Mouse (Mus musculus): ENCODE results near the gene Ryr1.

Ryr1 gene

DNA sequence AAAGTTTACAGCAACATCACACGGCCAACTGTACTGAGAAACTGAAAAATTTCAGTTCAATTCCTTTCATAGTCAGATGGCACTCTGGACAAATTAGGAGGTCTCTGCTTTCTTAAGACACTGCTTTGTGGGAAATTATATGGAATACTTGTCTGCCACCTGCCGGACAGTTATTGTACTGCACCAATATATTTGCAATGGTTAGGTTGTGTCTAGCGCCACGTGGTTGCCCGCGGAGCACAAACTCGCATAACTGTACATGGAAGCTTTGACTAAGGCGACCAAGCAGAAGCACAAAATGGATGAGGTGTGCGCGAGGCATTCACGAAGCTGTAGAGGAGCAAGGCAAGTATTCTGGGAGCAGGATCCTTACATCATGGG lies 85.4 kb downstream of the Ryr1 start:
- peak; percentile 64 to 85 for DNase-seq (ENCODE audit: low read depth in 1 of 2, low spot score in 2 of 2)

- DNase-seq (ENCODE audit: low read depth in 1 of 2, low spot score in 2 of 2): no peak
These were observed 87.7 kb downstream of the Ryr1 start for GRCm38 (mm10) chr7:29037261-29037660.

DNA sequence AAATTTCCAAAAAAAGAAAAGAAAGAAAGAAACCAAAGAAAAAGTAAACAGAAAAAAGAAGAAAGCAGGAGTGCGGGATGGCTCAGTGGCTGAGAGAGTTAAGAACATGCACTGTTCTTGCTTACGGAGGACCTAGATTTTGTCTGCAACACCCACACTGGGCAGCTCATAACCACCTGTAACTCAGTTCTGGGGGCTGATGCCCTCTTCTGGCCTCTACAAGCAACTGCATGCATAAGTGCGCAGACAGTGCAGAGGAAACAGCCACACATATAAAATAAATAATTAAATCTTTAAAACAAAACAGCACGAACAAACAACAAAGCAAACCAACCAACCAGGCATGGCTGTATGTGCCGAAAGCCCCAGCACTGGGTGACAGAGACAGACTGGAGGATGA lies 92.3 kb downstream of the Ryr1 start:
- no peak for DNase-seq (ENCODE audit: low read depth in 1 of 2, low spot score in 2 of 2)

- DNase-seq (ENCODE audit: low read depth in 1 of 2, low spot score in 2 of 2): no peak
These were observed 93.3 kb downstream of the Ryr1 start for GRCm38 (mm10) chr7:29031641-29032040.

GRCm38 (mm10) chr7:29029690-29030656 lies 95.0 kb downstream of the Ryr1 start:
- DNase-seq (ENCODE audit: low read depth in 1 of 2, low spot score in 2 of 2): no peak

- DNase-seq (ENCODE audit: low read depth in 1 of 2, low spot score in 2 of 2): no peak
These were observed 96.2 kb downstream of the Ryr1 start for GRCm38 (mm10) chr7:29028761-29029160.

DNA sequence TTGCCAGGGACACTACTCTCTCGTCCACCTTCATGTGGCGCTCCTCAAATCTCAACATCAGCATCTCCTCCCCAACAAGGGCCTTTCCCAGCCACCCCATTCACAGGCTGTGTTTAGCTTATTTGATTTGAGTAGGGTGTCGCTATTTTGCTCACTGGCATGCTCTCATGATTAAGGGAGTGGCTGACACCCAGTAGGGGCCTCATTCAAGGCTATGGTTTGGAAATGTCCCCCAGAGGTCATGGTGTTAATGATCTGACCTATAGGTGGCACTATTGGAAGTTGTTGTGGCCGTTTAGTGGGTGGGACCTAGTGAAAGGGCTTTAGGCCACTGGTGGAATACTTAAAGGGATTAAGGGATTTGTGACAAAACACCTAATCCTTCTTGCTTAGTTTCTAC lies 98.2 kb downstream of the Ryr1 start:
- DNase-seq (ENCODE audit: low read depth in 1 of 2, low spot score in 2 of 2): no peak

DNA sequence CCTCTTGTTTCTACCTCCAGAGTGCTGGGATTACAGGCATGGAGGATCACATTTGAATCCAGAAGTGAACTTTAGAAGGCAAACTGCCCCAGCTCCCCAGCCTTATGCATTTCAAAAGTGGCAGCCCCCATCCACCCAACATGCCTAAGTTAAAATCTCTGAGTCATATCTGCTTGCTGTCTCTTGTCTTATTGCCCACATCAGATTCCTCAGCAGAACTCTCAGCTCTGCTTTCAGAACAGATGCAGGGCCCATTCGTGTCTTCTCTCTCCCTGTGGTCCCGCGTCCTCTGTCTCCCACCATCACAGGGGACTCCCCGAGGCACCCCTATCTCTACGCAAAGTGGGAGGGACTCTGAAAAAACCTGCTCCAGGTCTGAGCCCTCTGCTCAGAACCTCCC lies 98.8 kb downstream of the Ryr1 start:
- DNase-seq (ENCODE audit: low read depth in 1 of 2, low spot score in 2 of 2): no peak

GRCm38 (mm10) chr7:29025566-29025965 lies 99.4 kb downstream of the Ryr1 start:
- no peak for DNase-seq (ENCODE audit: low read depth in 1 of 2, low spot score in 2 of 2)

- DNase-seq (ENCODE audit: low read depth in 1 of 2, low spot score in 2 of 2): no peak
These were observed 101.5 kb downstream of the Ryr1 start for GRCm38 (mm10) chr7:29023514-29023913.

DNA sequence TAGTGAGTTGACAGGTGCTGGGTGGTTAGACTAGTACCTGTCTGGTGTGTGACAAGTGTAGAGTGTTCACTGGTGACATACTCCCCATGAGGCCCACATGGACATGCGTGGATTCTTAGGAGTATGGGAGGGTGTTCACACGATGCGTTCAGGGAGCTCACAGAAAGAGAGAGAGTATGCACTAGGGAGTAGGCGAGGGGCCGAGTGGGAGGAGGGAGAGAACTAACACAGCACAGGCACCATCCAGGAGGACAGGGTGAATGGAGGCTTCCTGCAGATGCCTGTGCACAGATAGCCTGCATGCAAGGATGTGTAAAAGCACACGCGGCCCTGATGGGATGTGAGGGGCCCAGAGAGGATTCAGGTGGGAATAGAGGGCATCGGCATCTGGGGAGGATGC lies 102.5 kb downstream of the Ryr1 start:
- DNase-seq (ENCODE audit: low read depth in 1 of 2, low spot score in 2 of 2): no peak

DNA sequence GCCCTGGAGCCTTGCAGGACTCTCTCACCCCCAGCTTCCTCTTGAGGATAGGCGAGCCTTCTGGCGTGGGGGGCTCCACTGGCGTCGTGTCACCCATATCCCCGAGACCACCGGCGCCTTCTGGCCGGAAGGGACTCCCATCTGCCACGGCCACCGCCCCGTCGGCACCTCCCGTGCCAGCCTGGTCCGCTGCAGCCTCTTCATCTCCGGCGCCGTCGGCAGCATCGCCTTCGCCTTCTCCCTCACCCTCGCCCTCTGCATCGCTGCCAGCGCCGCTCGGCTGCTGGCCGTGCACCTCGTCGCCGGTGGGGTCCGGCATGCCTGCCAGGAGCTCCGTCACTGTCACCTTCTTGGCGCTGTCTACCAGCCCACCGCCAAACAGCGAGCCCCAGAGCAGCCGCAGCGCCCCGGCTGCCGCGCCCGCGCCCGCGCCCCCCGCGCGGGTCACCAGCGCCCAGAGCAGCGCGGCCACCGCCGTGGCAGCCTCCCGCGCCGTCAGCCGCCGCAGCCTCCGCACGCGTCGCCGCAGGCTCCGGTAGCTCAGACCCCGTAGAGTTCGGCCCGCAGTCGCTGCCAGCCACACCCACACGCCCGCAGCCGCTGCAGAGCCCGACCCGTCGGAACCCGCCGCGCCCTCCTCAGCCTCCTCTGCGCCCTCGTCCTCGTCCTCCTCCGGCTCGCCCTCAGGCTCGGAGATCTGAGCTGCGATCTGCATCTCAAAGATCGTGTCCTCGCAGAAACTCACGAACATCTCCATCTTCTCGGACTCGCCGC lies 105.3 kb downstream of the Ryr1 start:
- no peak for DNase-seq (ENCODE audit: low read depth in 1 of 2, low spot score in 2 of 2)

DNA sequence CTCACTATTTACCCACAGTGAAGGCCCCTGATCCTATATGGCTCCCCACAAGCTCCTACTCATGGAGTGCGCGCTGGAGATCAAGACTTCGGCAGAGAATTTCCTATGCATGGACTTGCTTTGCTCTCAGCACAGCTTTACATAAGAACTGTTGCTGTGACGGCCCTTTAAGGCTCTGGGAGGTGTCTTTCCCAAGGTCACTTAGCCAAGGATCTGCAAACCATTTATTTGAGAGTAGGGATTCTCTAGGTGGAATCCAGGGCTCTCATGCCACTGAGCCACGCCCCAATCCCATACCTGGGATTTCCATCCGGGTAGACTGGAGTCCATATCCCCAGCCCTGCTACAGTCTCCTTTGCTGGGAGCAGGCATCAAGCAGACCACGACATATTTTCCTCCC lies 107.8 kb downstream of the Ryr1 start:
- DNase-seq (ENCODE audit: low read depth in 1 of 2, low spot score in 2 of 2): no peak

DNA sequence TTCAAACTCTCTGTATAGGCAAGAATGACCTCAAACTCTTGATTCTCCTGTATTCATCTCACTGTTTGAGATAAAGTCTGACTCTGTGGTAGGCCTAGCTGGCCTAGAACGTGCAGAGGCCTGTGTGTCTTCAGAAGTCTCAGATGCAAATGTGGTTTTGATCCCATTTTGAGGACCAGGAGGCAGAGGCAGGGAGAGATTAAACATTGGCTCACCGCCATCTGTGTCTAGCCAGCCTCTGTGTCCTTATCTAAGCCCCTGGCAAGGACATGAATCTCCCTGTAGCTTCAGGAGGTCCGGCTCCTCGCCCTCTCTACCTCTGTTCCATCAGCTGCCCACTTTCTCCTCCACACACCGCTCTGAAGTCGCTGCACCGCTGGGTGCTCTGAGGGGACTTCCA lies 108.5 kb downstream of the Ryr1 start:
- DNase-seq (ENCODE audit: low read depth in 1 of 2, low spot score in 2 of 2): no peak

GRCm38 (mm10) chr7:29014984-29015383 lies 110.0 kb downstream of the Ryr1 start:
- no peak for DNase-seq (ENCODE audit: low read depth in 1 of 2, low spot score in 2 of 2)

DNA sequence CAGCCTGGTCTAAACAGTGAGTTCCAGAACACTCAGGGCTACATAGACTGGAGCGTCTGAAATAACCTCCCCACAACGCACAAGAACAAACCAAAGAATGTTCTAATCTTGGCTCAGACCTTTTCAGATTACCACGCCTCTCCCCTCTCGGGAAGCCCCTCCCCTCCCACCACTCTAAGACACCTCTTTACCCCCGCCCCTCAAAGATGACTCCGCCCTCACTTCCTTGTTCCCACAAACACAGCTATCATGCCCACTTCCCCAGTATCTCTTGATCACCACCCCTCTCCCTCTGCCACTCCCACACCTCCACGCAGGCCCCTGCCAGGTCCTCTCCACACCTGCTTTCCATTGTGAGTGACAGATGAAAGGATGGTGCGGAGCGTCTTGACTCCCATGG lies 116.3 kb downstream of the Ryr1 start:
- DNase-seq (ENCODE audit: low read depth in 1 of 2, low spot score in 2 of 2): peak in 1 of 2 experiments; percentile 43

DNA sequence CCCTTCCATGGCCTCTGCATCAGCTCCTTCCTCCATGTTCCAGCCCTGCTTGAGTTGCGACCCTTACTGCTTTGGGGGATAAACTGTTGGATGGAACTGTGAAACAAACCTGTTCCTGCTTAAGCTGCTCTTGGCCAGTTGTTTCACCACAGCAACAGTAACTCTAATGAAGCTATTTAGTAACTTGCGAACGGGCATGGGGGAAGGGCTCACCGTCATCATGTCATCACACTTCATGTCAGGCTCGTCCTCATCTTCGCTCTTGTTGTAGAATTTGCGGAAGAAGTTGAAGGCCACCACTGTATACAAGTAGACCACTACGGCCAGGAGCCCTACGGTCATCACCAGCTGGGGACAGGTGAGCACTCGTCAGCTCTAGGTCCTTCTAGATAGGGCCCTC lies 116.8 kb downstream of the Ryr1 start:
- peak; percentile 35 to 50 for DNase-seq (ENCODE audit: low read depth in 1 of 2, low spot score in 2 of 2)

- peak; percentile 22 to 55 for DNase-seq (ENCODE audit: low read depth in 1 of 2, low spot score in 2 of 2)
These were observed 117.5 kb downstream of the Ryr1 start for GRCm38 (mm10) chr7:29007224-29008101.

- peak in 1 of 2 experiments; percentile 53 for DNase-seq (ENCODE audit: low read depth in 1 of 2, low spot score in 2 of 2)
These were observed 124.1 kb downstream of the Ryr1 start for GRCm38 (mm10) chr7:29000651-29001605.

DNA sequence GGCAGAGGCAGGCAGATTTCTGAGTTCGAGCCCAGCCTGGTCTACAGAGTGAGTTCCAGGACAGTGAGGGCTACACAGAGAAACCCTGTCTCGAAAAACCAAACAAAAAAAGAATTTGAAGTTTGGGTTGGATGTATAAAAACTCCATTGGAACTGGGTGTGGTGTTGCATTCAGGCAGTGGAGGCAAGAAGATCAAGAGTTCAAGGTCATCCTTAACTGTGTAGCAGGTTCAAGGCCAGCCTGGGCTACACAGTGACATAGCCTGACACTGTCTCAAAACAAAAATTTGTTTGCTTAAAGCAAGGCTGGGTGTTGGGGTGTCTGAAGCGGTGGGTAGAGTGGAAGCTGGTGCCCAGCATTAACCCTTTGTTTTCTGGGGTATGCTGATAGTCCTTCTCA lies 131.6 kb downstream of the Ryr1 start:
- DNase-seq (ENCODE audit: low read depth in 1 of 2, low spot score in 2 of 2): no peak

Data from monocyte, adult 2 months (primary cell).